Mouse (Mus musculus) kidney, adult 2 months (tissue): ENCODE measurements at regions not wholly inside any gene's neighbourhood (a gene's known extent, or its start where the extent isn't known, plus 50 kb on each side); places are given as distances from the start of the nearest gene placed in this dataset.

Experiments
- CTCF ChIP-seq: fragments of 200-500 bp; conservative IDR thresholded peaks from 2 replicates; pipeline ENCODE4 v1.5.1; 2011; ENCODE audit warnings: low read depth, mild to moderate bottlenecking, control low read depth, low read length, moderate library complexity, mixed read lengths; ENCODE audit not compliant: insufficient read depth, insufficient read length
- POLR2A ChIP-seq: fragments of 200-500 bp; IDR thresholded peaks from one replicate; pipeline ENCODE4 v1.6.1; 2011; ENCODE audit warnings: low read depth, low read length, control low read depth

DNA sequence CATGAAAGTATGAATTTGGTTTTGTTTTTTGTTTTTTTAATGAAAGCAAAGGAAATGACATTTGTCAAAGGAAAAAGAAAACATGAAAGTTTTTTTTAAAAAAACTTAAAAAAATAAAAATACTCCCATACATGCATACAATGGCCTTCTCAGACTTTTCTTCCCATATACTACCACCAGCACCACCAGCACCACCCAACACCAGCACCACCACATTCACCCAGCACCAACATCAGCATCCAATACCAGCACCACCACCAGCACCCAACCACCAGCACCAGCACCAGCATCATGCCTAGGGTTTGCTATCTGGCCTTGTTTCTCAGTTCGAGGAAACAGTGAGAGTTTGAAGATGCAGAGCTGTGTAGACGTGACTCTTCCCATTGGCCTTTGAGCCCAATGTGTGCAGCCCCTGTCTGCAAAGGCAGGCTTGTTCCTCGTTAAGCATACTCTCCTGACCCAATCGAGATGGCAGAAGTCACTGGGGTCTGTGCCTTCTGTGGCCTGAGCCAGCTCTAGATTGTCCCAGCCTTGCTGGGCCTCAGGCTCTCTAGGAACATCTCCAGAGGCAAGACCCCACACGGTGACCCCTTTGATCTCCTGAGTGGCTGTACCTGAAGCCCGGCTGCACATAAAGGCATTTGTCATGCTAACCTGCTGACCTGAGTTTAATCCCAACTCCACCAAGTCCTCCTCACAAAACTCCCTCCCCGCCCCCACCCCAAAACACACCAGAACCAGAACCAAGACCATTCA lies 113.8 kb upstream of the Mgme1 start:
- no peak for TF ChIP-seq CTCF
- TF ChIP-seq POLR2A: no peak
